Mouse (Mus musculus) duodenum, adult 2 months (tissue): ENCODE measurements around the gene Gm5799. TPM values are rescaled to one million over a fixed set of nuclear protein-coding genes. Genes with fewer than 3 reads are reported as not detected.

Source experiments
- polyA plus RNA-seq: library from polyadenylated mRNA; depleted of rRNA; stranded (reverse); fragments of >200 nt; gene quantifications from 2 replicates; pipeline ENCODE4 v1.2.3, GENCODE M21; 2012; ENCODE audit warnings: low replicate concordance; rRNA removed

Gm5799 gene
- polyA plus RNA-seq = not detected in 2 replicates

GRCm38 (mm10) chr14:43543276-43543675 is at the start of gene Gm5799:
Gene Gm5799, plus strand, starts transcription at chr14:43543576.

GRCm38 (mm10) chr14:43579046-43579445 is 35.7 kb downstream of the Gm5799 start, which contains the start of gene Gm17654:
Gene Gm17654, minus strand, starts transcription at chr14:43579146.

Other genes with a start within 250 kb of the Gm5799 start
- gene Gm8127, start 249.7 kb upstream of the Gm5799 start, polyA plus RNA-seq = not detected in 2 replicates
- not detected in 2 replicates for gene 1700001F09Rik, start 195.8 kb upstream of the Gm5799 start, polyA plus RNA-seq
- gene Gm8138, start 127.2 kb upstream of the Gm5799 start, polyA plus RNA-seq = not detected in 2 replicates
- gene Gm17654, start 35.6 kb downstream of the Gm5799 start, polyA plus RNA-seq = not detected in 2 replicates
- gene Gm10375, start 64.4 kb downstream of the Gm5799 start, polyA plus RNA-seq = not detected in 2 replicates
- gene Gm8165, start 133.6 kb downstream of the Gm5799 start, polyA plus RNA-seq = not detected in 2 replicates
- gene Gm7324, start 154.3 kb downstream of the Gm5799 start, polyA plus RNA-seq = not detected in 2 replicates
- not detected in 2 replicates for gene Gm16506, start 183.9 kb downstream of the Gm5799 start, polyA plus RNA-seq
- not detected in 2 replicates for gene Gm6526, start 204.3 kb downstream of the Gm5799 start, polyA plus RNA-seq
- not detected in 2 replicates for gene Gm8180, start 241.2 kb downstream of the Gm5799 start, polyA plus RNA-seq